Mouse (Mus musculus): Measurements from ENCODE around the gene Pde6h. TPM values are rescaled to one million over a fixed set of nuclear protein-coding genes. Genes with fewer than 3 reads are reported as not detected.

Pde6h gene
- polyA plus RNA-seq, 1 experiment from 2014 or later, result not detected

DNA sequence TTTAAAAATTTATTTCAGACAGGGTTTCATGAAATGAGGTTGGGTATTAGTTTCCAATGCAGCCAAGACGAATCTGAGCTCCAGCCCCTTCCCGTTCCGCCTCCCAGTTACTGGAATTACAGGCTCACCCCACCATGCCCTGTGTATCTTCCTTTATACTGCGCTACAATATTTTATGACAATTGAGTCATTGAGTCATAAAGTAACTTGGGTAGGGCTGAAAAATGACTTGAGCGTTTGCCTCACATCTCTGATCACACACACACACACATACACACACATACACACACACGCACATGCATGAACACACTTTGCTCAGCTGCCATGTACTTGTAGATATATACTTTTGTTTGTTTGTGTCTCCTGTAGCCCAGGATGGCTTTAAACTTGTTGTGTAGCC, 9.4 kb upstream of the Pde6h start:
- Histone ChIP-seq H3K4me1 (replicated peaks) (peaks cover 8% of the 10 kb centered on the region; the same call in 1 of the 2 replicates), H3K9ac (replicated peaks) (no peak overlapping the region), H3K9me3 (no peaks in the 10 kb centered on the region), H3K27me3 (no peaks in the 10 kb centered on the region), H3K4me3 (replicated peaks) (no peak overlapping the region), H3K4me2 (replicated peaks) (no peak overlapping the region), H3K27ac (no peak overlapping the region), H3K36me3 (no peaks in the 10 kb centered on the region)
- 93% methylated on average over 6 of the region's 6 CpGs for WGBS
- no peak for ATAC-seq

DNA sequence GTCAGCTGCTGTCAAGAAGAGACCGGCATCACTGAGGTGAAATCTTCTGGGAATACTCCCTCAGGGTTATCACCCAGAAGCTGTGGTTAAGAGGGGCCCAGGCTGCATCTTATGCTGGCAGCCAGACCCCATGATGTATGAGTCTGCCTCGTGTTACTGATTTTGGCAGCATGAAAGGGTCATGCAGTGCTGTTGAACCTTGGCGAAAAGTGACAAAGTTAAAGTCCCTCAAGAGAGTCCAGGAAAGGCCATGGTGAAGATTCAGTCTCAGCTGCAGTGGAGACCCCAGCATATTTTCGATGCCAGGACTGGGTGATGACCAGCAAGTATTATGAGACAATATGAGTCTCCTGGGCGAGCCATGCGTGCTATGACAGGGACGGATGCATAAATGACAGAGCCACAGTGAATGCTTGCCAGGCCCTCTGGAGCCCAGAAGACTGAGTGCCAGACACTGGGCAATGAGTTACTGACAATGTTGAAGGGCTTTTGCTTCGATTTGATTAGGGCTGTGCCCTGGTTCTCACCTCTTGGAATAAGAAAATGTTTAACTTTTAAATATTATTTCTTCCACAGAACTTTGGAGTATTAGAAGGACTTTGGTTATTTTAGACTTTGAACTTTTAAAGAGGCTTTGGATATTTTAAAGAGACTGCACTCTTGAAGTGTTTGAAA, 7.8 kb upstream of the Pde6h start:
- Histone ChIP-seq H3K4me3 (replicated peaks) (no peak overlapping the region), H3K9me3 (no peaks in the 10 kb centered on the region), H3K36me3 (no peaks in the 10 kb centered on the region), H3K9ac (replicated peaks) (no peak overlapping the region), H3K27me3 (no peaks in the 10 kb centered on the region), H3K4me2 (replicated peaks) (no peak overlapping the region), H3K27ac (no peak overlapping the region), H3K4me1 (replicated peaks) (peaks cover 8% of the 10 kb centered on the region; the same call in 1 of the 2 replicates)
- no peak for ATAC-seq
- 88% methylated on average over 8 of the region's 8 CpGs for WGBS

DNA sequence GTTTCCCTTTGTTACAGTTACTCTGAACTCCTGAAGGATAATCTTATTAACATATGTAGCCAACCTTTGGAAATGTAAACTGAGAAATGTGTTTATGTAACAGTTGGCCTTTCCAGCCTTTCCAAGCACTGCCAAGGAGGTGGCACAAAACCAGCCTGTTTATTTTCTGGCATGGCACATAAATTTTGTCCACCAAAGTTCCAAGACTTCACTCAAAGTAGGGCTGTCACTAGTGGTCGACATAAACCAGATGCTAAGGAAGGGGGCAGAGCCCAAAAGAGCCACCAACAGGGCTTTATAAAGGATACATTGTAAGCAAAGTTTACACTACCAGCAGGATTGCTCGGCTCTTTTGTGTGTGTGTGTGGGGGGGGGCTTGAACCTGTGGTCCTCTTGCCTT, 5.7 kb upstream of the Pde6h start:
- ATAC-seq, result no peak
- Histone ChIP-seq H3K4me2 (replicated peaks) (no peak overlapping the region), H3K36me3 (no peaks in the 10 kb centered on the region), H3K4me3 (replicated peaks) (no peak overlapping the region), H3K4me1 (replicated peaks) (peaks cover 8% of the 10 kb centered on the region; the same call in 1 of the 2 replicates), H3K9ac (replicated peaks) (no peak overlapping the region), H3K27me3 (no peaks in the 10 kb centered on the region), H3K9me3 (no peaks in the 10 kb centered on the region), H3K27ac (no peak overlapping the region)
- WGBS, result 14% methylated on average over 2 of the region's 2 CpGs

- Histone ChIP-seq H3K36me3 (no peaks in the 10 kb centered on the region), H3K27me3 (no peaks in the 10 kb centered on the region), H3K9me3 (no peaks in the 10 kb centered on the region), H3K4me3 (replicated peaks) (no peak overlapping the region), H3K9ac (replicated peaks) (no peak overlapping the region), H3K27ac (no peak overlapping the region), H3K4me1 (replicated peaks) (no peaks in the 10 kb centered on the region), H3K4me2 (replicated peaks) (no peak overlapping the region)
- 0 out of 2 replicates have a peak, but pooled peaks have one; percentile 55 for ATAC-seq
- 48% methylated on average over 16 of the region's 16 CpGs for WGBS
These were observed 3.0 kb upstream of the Pde6h start for GRCm38 (mm10) chr6:136920320-136921257.

DNA sequence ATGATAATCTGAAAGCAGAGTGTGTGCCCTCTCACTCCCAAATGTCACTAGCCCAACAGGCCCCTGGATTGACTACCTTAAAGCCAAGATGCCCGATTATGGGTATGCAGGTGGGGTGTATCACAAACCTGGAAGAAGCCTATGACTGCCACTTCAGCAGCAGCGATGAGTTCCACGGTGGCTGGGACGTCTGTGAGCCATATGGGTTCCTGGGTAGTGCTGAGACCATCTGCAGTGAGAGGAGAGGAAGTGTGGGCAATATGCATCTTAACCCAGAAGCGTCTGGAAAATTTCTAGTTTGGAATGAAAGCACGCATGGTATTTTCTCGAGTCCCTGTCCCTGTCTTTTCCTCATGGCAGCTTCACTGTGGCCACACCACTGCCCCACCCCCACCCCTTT, 2.0 kb upstream of the Pde6h start:
- H3K9ac ChIP-seq (replicated peaks), result no peak overlapping the region
- H3K9me3 ChIP-seq, result no peaks in the 10 kb centered on the region
- no peaks in the 10 kb centered on the region for H3K4me1 ChIP-seq (replicated peaks)
- H3K27me3 ChIP-seq, result no peaks in the 10 kb centered on the region
- no peak overlapping the region for H3K4me2 ChIP-seq (replicated peaks)
- no peaks in the 10 kb centered on the region for H3K36me3 ChIP-seq
- WGBS, result 86% methylated on average over 7 of the region's 7 CpGs
- H3K27ac ChIP-seq, result no peak overlapping the region
- ATAC-seq, result no peak
- no peak overlapping the region for H3K4me3 ChIP-seq (replicated peaks)

DNA sequence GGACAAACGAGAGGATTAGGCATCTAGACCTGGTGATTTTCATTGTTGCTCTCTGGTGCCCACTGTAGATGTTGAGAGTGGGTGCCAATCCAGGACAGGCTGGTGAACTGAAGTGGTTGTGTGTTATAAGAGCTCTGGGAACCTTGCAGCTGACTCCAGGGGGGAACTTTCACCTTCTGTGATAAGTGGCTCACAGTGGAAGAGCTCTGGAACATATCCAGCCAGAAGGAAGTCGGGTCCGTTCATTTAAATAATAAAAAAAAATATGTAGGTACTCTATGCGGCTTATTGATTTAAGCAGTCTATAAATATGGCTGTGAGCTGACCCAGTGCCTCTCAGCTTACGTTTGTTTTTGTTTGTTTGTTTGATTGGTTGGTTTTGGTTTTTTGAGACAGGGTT, 1.6 kb upstream of the Pde6h start, which contains the start of gene Erp27:
Gene Erp27, minus strand, starts transcription at position 101 of the 400 bp plus-strand sequence.
- 84% methylated on average over 5 of the region's 5 CpGs for WGBS
- H3K9ac ChIP-seq (replicated peaks), result no peak within 1 kb of the TSS
- H3K9me3 ChIP-seq, result no peaks in the 10 kb centered on the region
- no peak within 1 kb of the TSS for H3K27ac ChIP-seq
- no peaks in the 10 kb centered on the region for H3K4me1 ChIP-seq (replicated peaks)
- H3K36me3 ChIP-seq, result no peaks in the 10 kb centered on the region
- H3K27me3 ChIP-seq, result no peaks in the 10 kb centered on the region
- no peak within 1 kb of the TSS for H3K4me3 ChIP-seq (replicated peaks)
- no peak within 1 kb of the TSS for H3K4me2 ChIP-seq (replicated peaks)
- no peak for ATAC-seq

DNA sequence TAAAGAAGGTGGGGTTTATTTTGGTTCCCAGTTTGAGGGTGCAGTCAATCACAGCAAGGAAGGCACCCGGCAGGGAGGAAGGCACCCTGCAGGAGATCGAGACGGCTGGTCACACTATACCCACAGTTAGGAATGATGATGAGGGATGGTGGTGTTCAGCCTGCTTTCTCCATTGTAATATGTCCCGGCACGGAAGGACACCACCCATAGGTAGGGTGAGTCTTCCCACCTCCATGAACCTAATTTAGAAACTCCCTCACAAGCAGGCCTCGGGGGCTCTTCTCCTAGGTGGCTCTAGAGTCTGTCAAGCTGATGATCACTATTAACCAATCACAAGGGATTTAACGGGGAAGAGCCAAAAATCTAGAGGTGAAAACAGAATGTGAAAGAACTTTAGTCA, 761 bp upstream of the Pde6h start:
- H3K27ac ChIP-seq, result no peak overlapping the region
- 90% methylated on average over 7 of the region's 7 CpGs for WGBS
- H3K9ac ChIP-seq (replicated peaks), result no peak overlapping the region
- H3K4me1 ChIP-seq (replicated peaks), result no peaks in the 10 kb centered on the region
- H3K4me3 ChIP-seq (replicated peaks), result no peak overlapping the region
- H3K4me2 ChIP-seq (replicated peaks), result no peak overlapping the region
- ATAC-seq, result no peak
- no peaks in the 10 kb centered on the region for H3K36me3 ChIP-seq
- no peaks in the 10 kb centered on the region for H3K9me3 ChIP-seq
- no peaks in the 10 kb centered on the region for H3K27me3 ChIP-seq

DNA sequence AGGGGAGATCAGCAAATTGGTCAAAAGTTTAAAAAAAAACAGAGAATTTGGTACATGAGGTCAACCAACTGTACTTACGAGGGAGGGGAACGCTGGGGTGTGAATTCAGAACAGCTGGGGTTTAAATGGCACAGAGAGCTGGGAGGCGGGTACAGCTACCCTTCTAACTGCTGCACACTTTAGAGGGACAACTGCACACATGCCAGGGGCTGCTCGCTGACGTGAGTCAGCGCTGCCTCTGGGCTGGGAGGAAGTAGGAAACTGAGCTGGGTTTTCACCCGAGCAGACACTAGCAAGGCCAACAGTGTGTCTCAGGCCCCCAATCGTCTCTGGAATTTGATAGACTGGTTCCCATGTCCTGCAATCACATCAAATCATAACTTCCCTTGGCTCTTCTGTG, 1.4 kb downstream of the Pde6h start:
- Histone ChIP-seq H3K27ac (no peak overlapping the region), H3K4me3 (replicated peaks) (no peak overlapping the region), H3K27me3 (no peaks in the 10 kb centered on the region), H3K4me2 (replicated peaks) (no peak overlapping the region), H3K4me1 (replicated peaks) (no peaks in the 10 kb centered on the region), H3K36me3 (no peaks in the 10 kb centered on the region), H3K9ac (replicated peaks) (no peak overlapping the region), H3K9me3 (no peaks in the 10 kb centered on the region)
- WGBS, result 89% methylated on average over 8 of the region's 8 CpGs
- no peak for ATAC-seq

DNA sequence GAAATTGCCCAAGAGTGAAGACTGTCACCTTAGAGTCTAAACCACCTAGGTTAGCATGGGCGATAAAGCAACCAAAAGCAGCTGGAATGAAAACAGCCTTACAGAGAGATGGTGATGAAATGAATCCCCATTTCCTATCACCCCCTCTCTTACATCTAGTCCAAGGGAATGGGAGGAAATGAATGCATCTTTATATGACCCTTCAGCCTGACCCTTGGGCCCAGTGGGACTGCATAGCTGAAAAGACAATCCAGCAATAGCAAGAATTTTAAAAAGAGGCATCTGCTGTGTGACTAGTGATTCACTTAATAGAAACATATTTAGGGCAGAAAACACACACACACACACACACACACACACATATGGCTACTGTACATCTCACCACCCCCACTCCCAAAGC, 4.0 kb downstream of the Pde6h start:
- WGBS, result 95% methylated on average over 1 of the region's 1 CpGs
- H3K4me1 ChIP-seq (replicated peaks), result no peaks in the 10 kb centered on the region

DNA sequence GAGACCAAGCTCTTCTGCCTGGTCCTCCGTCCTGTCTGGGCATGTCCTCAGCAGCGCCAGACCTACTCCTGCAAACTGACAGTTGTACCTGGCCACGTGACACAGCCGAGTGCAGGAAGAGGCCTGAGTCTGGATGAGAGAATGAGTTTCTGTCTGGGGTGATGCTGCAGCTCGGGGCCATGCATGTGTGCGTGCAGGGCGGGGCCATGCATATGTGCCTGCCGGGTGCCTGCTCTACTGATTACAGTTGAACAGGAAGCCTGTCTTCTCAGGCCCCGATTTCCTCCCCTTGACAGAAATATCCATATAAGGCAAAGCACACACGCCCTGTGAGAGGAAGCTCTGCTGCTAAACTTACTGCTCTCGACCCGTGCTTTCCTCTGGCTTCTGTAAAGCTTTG, 7.0 kb downstream of the Pde6h start:
- Histone ChIP-seq H3K4me3 (replicated peaks) (no peak overlapping the region), H3K9ac (replicated peaks) (no peak overlapping the region), H3K36me3 (no peaks in the 10 kb centered on the region), H3K4me1 (replicated peaks) (0 out of 2 replicates have a peak, but pooled peaks cover 4% of the 10 kb centered on the region), H3K9me3 (no peaks in the 10 kb centered on the region), H3K27ac (no peak overlapping the region), H3K4me2 (replicated peaks) (no peak overlapping the region), H3K27me3 (no peaks in the 10 kb centered on the region)
- 0 out of 2 replicates have a peak, but pooled peaks have one; percentile 20 for ATAC-seq
- 77% methylated on average over 12 of the region's 12 CpGs for WGBS

More for the DNA sequence above, 4.0 kb downstream of the Pde6h start:
- Histone ChIP-seq H3K27me3 (no peaks in the 10 kb centered on the region), H3K4me3 (replicated peaks) (no peak overlapping the region), H3K27ac (no peak overlapping the region), H3K36me3 (no peaks in the 10 kb centered on the region), H3K9me3 (no peaks in the 10 kb centered on the region), H3K4me2 (replicated peaks) (no peak overlapping the region), H3K9ac (replicated peaks) (no peak overlapping the region)
- no peak for ATAC-seq

DNA sequence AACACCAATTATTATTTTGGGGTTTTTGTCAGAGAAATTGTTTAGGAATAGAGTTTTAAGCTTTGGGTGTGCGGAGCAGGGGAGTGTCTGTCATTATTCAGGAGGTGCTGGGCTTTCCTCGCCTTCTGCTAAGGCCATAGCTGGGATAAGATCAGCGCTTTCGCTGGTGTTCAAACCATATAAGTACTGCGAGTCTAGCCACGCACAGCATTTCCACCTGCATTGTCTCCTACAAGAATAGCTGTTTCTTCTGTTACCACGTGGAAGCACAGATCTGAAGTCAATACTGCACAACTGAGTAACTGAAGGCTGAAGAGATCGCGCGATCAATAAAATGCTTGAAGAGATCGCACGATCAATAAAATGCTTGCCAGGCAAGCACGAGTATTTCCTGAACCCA, 7.6 kb downstream of the Pde6h start:
- Histone ChIP-seq H3K27ac (no peak overlapping the region), H3K9me3 (no peaks in the 10 kb centered on the region), H3K36me3 (no peaks in the 10 kb centered on the region), H3K9ac (replicated peaks) (no peak overlapping the region), H3K4me1 (replicated peaks) (0 out of 2 replicates have a peak, but pooled peaks cover 4% of the 10 kb centered on the region), H3K27me3 (no peaks in the 10 kb centered on the region), H3K4me2 (replicated peaks) (no peak overlapping the region), H3K4me3 (replicated peaks) (no peak overlapping the region)
- 87% methylated on average over 13 of the region's 13 CpGs for WGBS
- ATAC-seq, result no peak

- ATAC-seq, result no peak
- H3K9ac ChIP-seq (replicated peaks), result no peak overlapping the region
- H3K27me3 ChIP-seq, result no peaks in the 10 kb centered on the region
- no peaks in the 10 kb centered on the region for H3K9me3 ChIP-seq
- 0 out of 2 replicates have a peak, but pooled peaks cover 4% of the 10 kb centered on the region for H3K4me1 ChIP-seq (replicated peaks)
- no peak overlapping the region for H3K27ac ChIP-seq
- H3K36me3 ChIP-seq, result no peaks in the 10 kb centered on the region
- H3K4me2 ChIP-seq (replicated peaks), result no peak overlapping the region
- WGBS, result 67% methylated on average over 7 of the region's 7 CpGs
- H3K4me3 ChIP-seq (replicated peaks), result no peak overlapping the region
These were observed 10.4 kb downstream of the Pde6h start for GRCm38 (mm10) chr6:136934068-136934467.

Measured in midbrain, embryonic 13.5 days (tissue).